Mouse (Mus musculus): Measurements from ENCODE around the gene Zfp383. TPM values are rescaled to one million over a fixed set of nuclear protein-coding genes. Genes with fewer than 3 reads are reported as not detected.
A peak's percentile ranks its signal among the peaks of the same experiment; 100 is the strongest.

The Zfp383 gene
- polyA plus RNA-seq, 1 experiment from 2014 or later, result 6.6 TPM

GRCm38 (mm10) chr7:29905966-29906681, 1.9 kb upstream of the Zfp383 start, which contains the start of gene Zfp27:
Gene Zfp27, minus strand, starts transcription at chr7:29906572.
- H3K9me3 ChIP-seq, result no peaks in the 10 kb centered on the region
- peak within 1 kb of the TSS; percentile 71 for H3K9ac ChIP-seq
- peak within 1 kb of the TSS; percentile 57 for H3K4me2 ChIP-seq
- H3K27ac ChIP-seq, result peak within 1 kb of the TSS; percentile 97
- no peaks in the 10 kb centered on the region for H3K27me3 ChIP-seq
- H3K36me3 ChIP-seq (replicated peaks), result peaks cover 16% of the 10 kb centered on the region
- WGBS, result under 1% methylated on average over 22 of the region's 22 CpGs
- peak within 1 kb of the TSS; percentile 58 for H3K4me3 ChIP-seq (replicated peaks)
- peaks cover 27% of the 10 kb centered on the region for H3K4me1 ChIP-seq
- ATAC-seq (ENCODE audit: low FRiP score), result peak; percentile 88

GRCm38 (mm10) chr7:29906682-29907058, 1.4 kb upstream of the Zfp383 start:
- Histone ChIP-seq H3K9ac (peak overlapping the region; percentile 71), H3K4me1 (peaks cover 27% of the 10 kb centered on the region), H3K9me3 (no peaks in the 10 kb centered on the region), H3K4me3 (replicated peaks) (peak overlapping the region; percentile 58), H3K4me2 (peak overlapping the region; percentile 57), H3K27ac (peak overlapping the region; percentile 97), H3K36me3 (replicated peaks) (peaks cover 10% of the 10 kb centered on the region; the same call in 1 of the 2 replicates), H3K27me3 (no peaks in the 10 kb centered on the region)
- peak; percentile 28; the same call in 1 of the 2 replicates for ATAC-seq (ENCODE audit: low FRiP score)
- 20% methylated on average over 8 of the region's 8 CpGs for WGBS

GRCm38 (mm10) chr7:29907206-29907605, 817 bp upstream of the Zfp383 start:
- Histone ChIP-seq H3K4me2 (peak overlapping the region; percentile 57), H3K9me3 (no peaks in the 10 kb centered on the region), H3K27me3 (no peaks in the 10 kb centered on the region), H3K27ac (peak overlapping the region; percentile 97), H3K9ac (no peak overlapping the region), H3K36me3 (replicated peaks) (peaks cover 14% of the 10 kb centered on the region), H3K4me3 (replicated peaks) (no peak overlapping the region), H3K4me1 (peaks cover 27% of the 10 kb centered on the region)
- no peak for ATAC-seq (ENCODE audit: low FRiP score)
- 90% methylated on average over 5 of the region's 5 CpGs for WGBS

GRCm38 (mm10) chr7:29910252-29910651, 2.2 kb downstream of the Zfp383 start:
- Histone ChIP-seq H3K9me3 (no peaks in the 10 kb centered on the region), H3K27me3 (no peaks in the 10 kb centered on the region), H3K4me3 (replicated peaks) (no peak overlapping the region), H3K27ac (no peak overlapping the region), H3K9ac (no peak overlapping the region), H3K36me3 (replicated peaks) (peaks cover 36% of the 10 kb centered on the region), H3K4me2 (no peak overlapping the region), H3K4me1 (peaks cover 25% of the 10 kb centered on the region)
- WGBS, result 60% methylated on average over 2 of the region's 2 CpGs
- ATAC-seq (ENCODE audit: low FRiP score), result no peak

- H3K9ac ChIP-seq, result no peak overlapping the region
- no peaks in the 10 kb centered on the region for H3K9me3 ChIP-seq
- H3K4me1 ChIP-seq, result peaks cover 19% of the 10 kb centered on the region
- H3K27me3 ChIP-seq, result no peaks in the 10 kb centered on the region
- H3K27ac ChIP-seq, result no peak overlapping the region
- peaks cover 51% of the 10 kb centered on the region for H3K36me3 ChIP-seq (replicated peaks)
- no peak for ATAC-seq (ENCODE audit: low FRiP score)
- no peak overlapping the region for H3K4me2 ChIP-seq
- WGBS, result 93% methylated on average over 13 of the region's 13 CpGs
- no peak overlapping the region for H3K4me3 ChIP-seq (replicated peaks)
These were observed 4.1 kb downstream of the Zfp383 start for GRCm38 (mm10) chr7:29912172-29912571.

GRCm38 (mm10) chr7:29917371-29918061, 9.5 kb downstream of the Zfp383 start:
- Histone ChIP-seq H3K4me1 (no peaks in the 10 kb centered on the region), H3K4me2 (no peak overlapping the region), H3K27ac (no peak overlapping the region), H3K9ac (no peak overlapping the region), H3K4me3 (replicated peaks) (no peak overlapping the region), H3K36me3 (replicated peaks) (peaks cover 44% of the 10 kb centered on the region), H3K27me3 (no peaks in the 10 kb centered on the region), H3K9me3 (no peaks in the 10 kb centered on the region)
- ATAC-seq (ENCODE audit: low FRiP score), result no peak
- WGBS, result 75% methylated on average over 6 of the region's 6 CpGs

- Histone ChIP-seq H3K36me3 (replicated peaks) (peaks cover 41% of the 10 kb centered on the region), H3K9ac (no peak overlapping the region), H3K27ac (no peak overlapping the region), H3K4me3 (replicated peaks) (no peak overlapping the region), H3K27me3 (no peaks in the 10 kb centered on the region), H3K9me3 (no peaks in the 10 kb centered on the region), H3K4me2 (no peak overlapping the region), H3K4me1 (no peaks in the 10 kb centered on the region)
- 86% methylated on average over 4 of the region's 4 CpGs for WGBS
- ATAC-seq (ENCODE audit: low FRiP score), result no peak
These were observed 10.0 kb downstream of the Zfp383 start for GRCm38 (mm10) chr7:29918062-29918453.

GRCm38 (mm10) chr7:29921439-29922093, 13.5 kb downstream of the Zfp383 start:
- no peaks in the 10 kb centered on the region for H3K4me1 ChIP-seq
- no peak for ATAC-seq (ENCODE audit: low FRiP score)
- no peak overlapping the region for H3K27ac ChIP-seq
- 0 out of 2 replicates have a peak, but pooled peaks cover 10% of the 10 kb centered on the region for H3K36me3 ChIP-seq (replicated peaks)
- no peaks in the 10 kb centered on the region for H3K27me3 ChIP-seq
- no peak overlapping the region for H3K4me2 ChIP-seq
- no peak overlapping the region for H3K4me3 ChIP-seq (replicated peaks)
- H3K9ac ChIP-seq, result no peak overlapping the region
- H3K9me3 ChIP-seq, result no peaks in the 10 kb centered on the region
- 89% methylated on average over 6 of the region's 6 CpGs for WGBS

GRCm38 (mm10) chr7:29922780-29923179, 14.8 kb downstream of the Zfp383 start:
- no peak overlapping the region for H3K27ac ChIP-seq
- no peak overlapping the region for H3K4me2 ChIP-seq
- no peaks in the 10 kb centered on the region for H3K9me3 ChIP-seq
- H3K27me3 ChIP-seq, result no peaks in the 10 kb centered on the region
- H3K9ac ChIP-seq, result no peak overlapping the region
- ATAC-seq (ENCODE audit: low FRiP score), result no peak
- no peaks in the 10 kb centered on the region for H3K36me3 ChIP-seq (replicated peaks)
- no peak overlapping the region for H3K4me3 ChIP-seq (replicated peaks)
- H3K4me1 ChIP-seq, result no peaks in the 10 kb centered on the region
- 74% methylated on average over 2 of the region's 2 CpGs for WGBS

GRCm38 (mm10) chr7:29938856-29939255, 30.8 kb downstream of the Zfp383 start:
- no peak for ATAC-seq (ENCODE audit: low FRiP score)
- no peaks in the 10 kb centered on the region for H3K27me3 ChIP-seq
- no peak overlapping the region for H3K27ac ChIP-seq
- no peak overlapping the region for H3K9ac ChIP-seq
- H3K36me3 ChIP-seq (replicated peaks), result peaks cover 56% of the 10 kb centered on the region
- no peak overlapping the region for H3K4me2 ChIP-seq
- no peaks in the 10 kb centered on the region for H3K4me1 ChIP-seq
- H3K9me3 ChIP-seq, result no peaks in the 10 kb centered on the region
- WGBS, result 90% methylated on average over 6 of the region's 6 CpGs
- H3K4me3 ChIP-seq (replicated peaks), result no peak overlapping the region

GRCm38 (mm10) chr7:29941027-29941426, 33.0 kb downstream of the Zfp383 start:
- Histone ChIP-seq H3K9ac (no peak overlapping the region), H3K4me2 (no peak overlapping the region), H3K27ac (no peak overlapping the region), H3K36me3 (replicated peaks) (peaks cover 37% of the 10 kb centered on the region), H3K9me3 (no peaks in the 10 kb centered on the region), H3K4me1 (no peaks in the 10 kb centered on the region), H3K4me3 (replicated peaks) (no peak overlapping the region), H3K27me3 (no peaks in the 10 kb centered on the region)
- ATAC-seq (ENCODE audit: low FRiP score), result no peak
- 91% methylated on average over 11 of the region's 11 CpGs for WGBS

- H3K27me3 ChIP-seq, result no peaks in the 10 kb centered on the region
- WGBS, result 46% methylated on average over 2 of the region's 2 CpGs
- no peaks in the 10 kb centered on the region for H3K4me1 ChIP-seq
- no peaks in the 10 kb centered on the region for H3K9me3 ChIP-seq
- ATAC-seq (ENCODE audit: low FRiP score), result no peak
- no peak overlapping the region for H3K9ac ChIP-seq
- H3K4me3 ChIP-seq (replicated peaks), result no peak overlapping the region
- H3K36me3 ChIP-seq (replicated peaks), result peaks cover 27% of the 10 kb centered on the region
- no peak overlapping the region for H3K4me2 ChIP-seq
- H3K27ac ChIP-seq, result no peak overlapping the region
These were observed 34.7 kb downstream of the Zfp383 start for GRCm38 (mm10) chr7:29942740-29943139.

Data from forebrain, embryonic 12.5 days (tissue).